Mouse (Mus musculus) thymus, adult 2 months (tissue): ENCODE results near the gene Gm6169. TPM values are rescaled to one million over a fixed set of nuclear protein-coding genes. Genes with fewer than 3 reads are reported as not detected.
"Not testable (repeated sequence)": the region's sequence is repeated elsewhere in the genome, so short reads cannot be mapped to it uniquely, and the experiment has no call there.

ENCODE experiments used
- DNase-seq: peaks from one replicate; pipeline ENCODE4 v3.0.0; 2021
- H3K27ac ChIP-seq: fragments of 200-500 bp; 2 replicates; pipeline ENCODE4 v1.5.1; 2012; ENCODE audit warnings: low read length, control low read depth; ENCODE audit not compliant: control insufficient read depth, insufficient read depth
- H3K27me3 ChIP-seq: fragments of 200-500 bp; 2 replicates; pipeline ENCODE4 v1.6.1; 2012; ENCODE audit warnings: mild to moderate bottlenecking, low read length, moderate library complexity, mixed read lengths; ENCODE audit not compliant: control insufficient read depth, insufficient read depth
- H3K36me3 ChIP-seq: fragments of 200-500 bp; 2 replicates; pipeline ENCODE4 v1.6.1; 2012; ENCODE audit warnings: mild to moderate bottlenecking, low read length, moderate library complexity; ENCODE audit not compliant: control insufficient read depth, insufficient read depth
- H3K4me1 ChIP-seq: fragments of 200-500 bp; replicated peaks from 2 replicates; pipeline ENCODE4 v1.6.1; 2012; ENCODE audit warnings: low read length; ENCODE audit not compliant: control insufficient read depth, insufficient read depth
- H3K4me3 ChIP-seq: fragments of 200-500 bp; 2 replicates; pipeline ENCODE4 v1.5.1; 2012; ENCODE audit warnings: mild to moderate bottlenecking, low read length, control low read depth, moderate library complexity; ENCODE audit not compliant: control insufficient read depth, insufficient read depth
- CTCF ChIP-seq: fragments of 200-500 bp; IDR thresholded peaks from 2 replicates; pipeline ENCODE4 v1.5.1; 2012; ENCODE audit warnings: mild to moderate bottlenecking, control low read depth, low read length, moderate library complexity, borderline replicate concordance; ENCODE audit not compliant: control insufficient read depth, poor library complexity, insufficient read depth; ENCODE audit errors: extremely low read depth
- POLR2A ChIP-seq: fragments of 200-500 bp; IDR thresholded peaks from 2 replicates; pipeline ENCODE4 v1.6.1; 2012; ENCODE audit warnings: mild to moderate bottlenecking, low read length, control low read depth, moderate library complexity; ENCODE audit not compliant: control insufficient read depth, poor library complexity, insufficient read depth; ENCODE audit errors: extremely low read depth
- WGBS: fragments of 180-500 bp; shearing (Covaris S2); methylation state at CpG from one replicate; pipeline ENCODE4 v1.1.7; 2018; 5-methylcytosine and 5-hydroxymethylcytosine counted together
- polyA plus RNA-seq: library from polyadenylated mRNA; depleted of rRNA; stranded (reverse); fragments of >200 nt; gene quantifications from 2 replicates; pipeline ENCODE4 v1.2.3, GENCODE M21; 2012

Gm6169 gene
- polyA plus RNA-seq, 1 experiment = 0.90 TPM

- WGBS = 81% methylated on average over 3 of the region's 3 CpGs
- no peak for DNase-seq
- TF ChIP-seq POLR2A (no peak), CTCF (no peak)
- no peak overlapping the region for H3K4me3 ChIP-seq
- no peaks in the 10 kb centered on the region for H3K36me3 ChIP-seq
- no peaks in the 10 kb centered on the region for H3K4me1 ChIP-seq
- H3K27me3 ChIP-seq = no peaks in the 10 kb centered on the region
- H3K27ac ChIP-seq = no peak overlapping the region
Observed at GRCm38 (mm10) chr13:97121341-97121740, 22.3 kb upstream of the Gm6169 start.

- TF ChIP-seq POLR2A (no peak), CTCF (no peak)
- Histone ChIP-seq H3K4me1 (no peaks in the 10 kb centered on the region), H3K27me3 (no peaks in the 10 kb centered on the region), H3K27ac (no peak overlapping the region), H3K4me3 (no peak overlapping the region), H3K36me3 (no peaks in the 10 kb centered on the region)
- no peak for DNase-seq
- WGBS = 88% methylated on average over 4 of the region's 4 CpGs
Observed at GRCm38 (mm10) chr13:97109046-97109445, 10.0 kb upstream of the Gm6169 start.

GRCm38 (mm10) chr13:97107721-97108120 is 8.7 kb upstream of the Gm6169 start:
- H3K27ac ChIP-seq, H3K36me3 ChIP-seq, H3K4me3 ChIP-seq, H3K4me1 ChIP-seq, H3K27me3 ChIP-seq, DNase-seq: not testable (repeated sequence)
- WGBS = 97% methylated on average over 4 of the region's 4 CpGs

DNA sequence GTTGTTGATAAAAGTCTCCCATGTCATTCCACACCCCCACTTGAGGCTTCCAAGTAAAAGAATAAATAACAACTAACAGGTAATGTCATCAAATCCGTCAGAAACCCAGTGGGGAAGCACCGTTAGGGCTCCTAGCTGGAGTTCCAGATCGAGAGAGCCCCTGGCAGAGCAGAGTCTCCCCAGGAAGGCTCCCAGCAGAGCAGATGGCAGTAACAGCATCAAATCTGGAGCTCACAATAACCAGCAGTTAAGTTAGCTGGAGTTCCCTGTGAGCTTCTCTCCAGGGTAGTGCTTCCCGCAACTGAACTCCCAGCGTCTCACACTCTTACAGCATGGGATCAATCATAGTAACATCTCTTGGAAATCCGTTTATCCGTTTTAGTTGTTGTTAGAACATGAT is 6.0 kb upstream of the Gm6169 start:
- no peak overlapping the region for H3K27ac ChIP-seq
- DNase-seq = no peak
- H3K4me3 ChIP-seq = no peak overlapping the region
- no peaks in the 10 kb centered on the region for H3K4me1 ChIP-seq
- no peaks in the 10 kb centered on the region for H3K36me3 ChIP-seq
- TF ChIP-seq POLR2A (no peak), CTCF (no peak)
- WGBS = 96% methylated on average over 7 of the region's 7 CpGs
- no peaks in the 10 kb centered on the region for H3K27me3 ChIP-seq

DNA sequence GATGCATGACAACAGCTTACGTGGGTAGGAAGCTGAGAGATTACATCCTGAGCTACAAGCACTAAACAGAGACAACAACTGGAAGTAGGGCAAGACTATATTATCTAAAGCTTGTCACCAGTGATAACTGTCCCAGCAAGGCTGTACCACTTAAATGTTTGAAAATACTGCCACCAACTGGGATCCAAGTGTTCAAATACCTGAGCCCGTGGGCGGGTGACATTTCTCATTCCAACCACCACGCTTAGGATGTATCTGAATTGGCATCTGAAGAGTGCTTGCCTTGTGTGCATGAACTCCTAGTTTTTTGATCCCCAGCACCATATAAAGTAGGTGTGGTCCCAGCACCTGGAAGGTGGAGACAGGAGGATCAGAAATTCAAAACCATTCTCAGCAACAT is 3.3 kb downstream of the Gm6169 start:
- Histone ChIP-seq H3K27me3 (no peaks in the 10 kb centered on the region), H3K36me3 (no peaks in the 10 kb centered on the region), H3K27ac (no peak overlapping the region), H3K4me3 (no peak overlapping the region), H3K4me1 (no peaks in the 10 kb centered on the region)
- no peak for DNase-seq
- TF ChIP-seq POLR2A (no peak), CTCF (no peak)
- WGBS = 88% methylated on average over 4 of the region's 4 CpGs

DNA sequence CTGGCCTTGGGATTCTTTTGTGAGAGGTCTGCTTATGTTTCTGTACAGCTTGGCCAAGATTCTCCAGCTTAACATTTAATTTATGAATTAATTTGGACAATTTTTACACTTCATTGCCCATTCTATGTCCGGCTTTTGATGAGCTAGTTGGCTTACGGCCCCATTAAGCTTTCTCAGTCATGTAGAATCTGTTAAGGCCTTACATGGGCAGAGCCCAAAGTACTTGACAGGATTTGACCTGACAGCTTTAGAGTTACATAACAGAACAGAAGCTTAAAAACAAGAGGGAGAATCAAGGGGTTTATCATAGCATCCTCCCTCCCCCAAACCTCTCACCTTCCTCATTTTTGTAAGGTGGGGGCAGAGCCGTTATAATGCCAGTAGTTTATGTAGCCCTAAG is 10.9 kb downstream of the Gm6169 start:
- no peak overlapping the region for H3K27ac ChIP-seq
- no peaks in the 10 kb centered on the region for H3K27me3 ChIP-seq

DNA sequence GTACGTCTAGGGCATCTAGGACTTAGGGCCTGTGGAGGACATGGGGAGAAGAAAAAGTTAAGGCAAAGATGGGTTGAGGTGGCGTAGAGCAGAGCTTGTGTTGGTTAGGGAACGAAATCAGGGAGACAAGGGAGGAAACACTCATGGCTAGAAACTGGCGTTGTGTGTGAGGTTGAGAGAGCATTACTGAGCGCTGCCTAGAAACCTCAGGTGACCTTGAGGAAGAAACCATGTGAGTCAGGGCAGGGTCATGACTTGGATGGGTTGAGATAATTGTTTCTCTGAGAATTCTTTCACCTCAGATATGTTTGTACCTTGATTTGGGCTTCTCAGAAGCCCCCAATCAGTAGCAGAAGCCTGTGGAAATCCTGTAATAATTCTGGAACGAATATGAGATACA is 11.6 kb downstream of the Gm6169 start:
- Histone ChIP-seq H3K36me3 (no peaks in the 10 kb centered on the region), H3K27me3 (no peaks in the 10 kb centered on the region), H3K4me3 (no peak overlapping the region), H3K27ac (no peak overlapping the region), H3K4me1 (no peaks in the 10 kb centered on the region)
- no peak for TF ChIP-seq CTCF
- no peak for TF ChIP-seq POLR2A
- WGBS = 95% methylated on average over 6 of the region's 6 CpGs
- no peak for DNase-seq

More for the DNA sequence above, 10.9 kb downstream of the Gm6169 start:
- Histone ChIP-seq H3K4me3 (no peak overlapping the region), H3K4me1 (no peaks in the 10 kb centered on the region), H3K36me3 (no peaks in the 10 kb centered on the region)
- no peak for TF ChIP-seq POLR2A
- TF ChIP-seq CTCF = no peak
- no peak for DNase-seq
- WGBS = 91% methylated on average over 3 of the region's 3 CpGs
